Mouse (Mus musculus): ENCODE measurements at regions not wholly inside any gene's neighbourhood (a gene's known extent, or its start where the extent isn't known, plus 50 kb on each side); places are given as distances from the start of the nearest gene placed in this dataset.
A peak's percentile ranks its signal among the peaks of the same experiment; 100 is the strongest.

- Histone ChIP-seq H3K9me3 (replicated peaks; ENCODE audit: insufficient read depth, low read length) (no peaks in the 10 kb centered on the region), H3K9ac (ENCODE audit: control insufficient read depth, low read depth, low read length, poor library complexity, severe bottlenecking) (no peak overlapping the region), H3K27me3 (ENCODE audit: control insufficient read depth in 1 of 2, insufficient read depth in 2 of 2, low read length in 2 of 2) (no peaks in the 10 kb centered on the region), H3K36me3 (ENCODE audit: control insufficient read depth in 1 of 2, insufficient read depth in 2 of 2, low read length in 2 of 2) (peaks cover 0 to 11% of the 10 kb centered on the region in 2 experiments; a peak in 2 of 4 replicates), H3K4me3 (ENCODE audit: control insufficient read depth in 1 of 2, insufficient read depth in 1 of 2, low read depth in 2 of 2, low read length in 2 of 2) (no peak overlapping the region), H3K4me1 (ENCODE audit: control insufficient read depth in 1 of 2, insufficient read depth in 2 of 2, low read length in 2 of 2) (peaks cover 0 to 19% of the 10 kb centered on the region in 2 experiments), H3K79me2 (ENCODE audit: control insufficient read depth, insufficient read depth, low read length, poor library complexity) (no peaks in the 10 kb centered on the region), H3K27ac (ENCODE audit: control insufficient read depth, low read depth, low read length) (no peak overlapping the region)
- TF ChIP-seq GATA1 (IDR thresholded peaks at IDR 0.05; ENCODE audit: low read depth, low read length) (0 out of 2 replicates have a peak, but pooled peaks have one; percentile 7), ELF1 (IDR thresholded peaks at IDR 0.05; ENCODE audit: low read depth, low read length) (no peak), GABPA (IDR thresholded peaks at IDR 0.05; ENCODE audit: low read depth, low read length) (no peak), BHLHE40 (IDR thresholded peaks at IDR 0.05; ENCODE audit: borderline replicate concordance, low read depth, low read length) (no peak), NRF1 (IDR thresholded peaks at IDR 0.05; ENCODE audit: insufficient read depth, low read depth, low read length, poor library complexity, severe bottlenecking) (no peak), JUND (IDR thresholded peaks at IDR 0.05; ENCODE audit: low read depth, low read length) (no peak)
- DNase-seq (ENCODE audit: low read depth, low spot score): peak; percentile 64
Measured at GRCm38 (mm10) chr3:138613680-138614079, 87.7 kb downstream of the Eif4e start.

GRCm38 (mm10) chr3:138614899-138615298 lies 88.9 kb downstream of the Eif4e start:
- H3K36me3 ChIP-seq (ENCODE audit: control insufficient read depth in 1 of 2, insufficient read depth in 2 of 2, low read length in 2 of 2): peaks cover 0 to 11% of the 10 kb centered on the region in 2 experiments; a peak in 2 of 4 replicates

GRCm38 (mm10) chr3:138620263-138620662 lies 94.3 kb downstream of the Eif4e start:
- H3K9ac ChIP-seq (ENCODE audit: control insufficient read depth, low read depth, low read length, poor library complexity, severe bottlenecking): no peak overlapping the region

More at GRCm38 (mm10) chr3:138614899-138615298, 88.9 kb downstream of the Eif4e start:
- H3K27me3 ChIP-seq (ENCODE audit: control insufficient read depth in 1 of 2, insufficient read depth in 2 of 2, low read length in 2 of 2): no peaks in the 10 kb centered on the region
- no peak overlapping the region for H3K27ac ChIP-seq (ENCODE audit: control insufficient read depth, low read depth, low read length)
- TF ChIP-seq RAD21 (IDR thresholded peaks at IDR 0.05; ENCODE audit: low read depth, low read length) (peak; percentile 30), MAX (IDR thresholded peaks at IDR 0.05; ENCODE audit: low read length) (no peak), MYB (IDR thresholded peaks at IDR 0.05; ENCODE audit: low read depth, low read length) (no peak), ELF1 (IDR thresholded peaks at IDR 0.05; ENCODE audit: low read depth, low read length) (no peak), CTCF (IDR thresholded peaks at IDR 0.05 in 2 of 3, conservative IDR thresholded peaks at IDR 0.05 in 1 of 3; ENCODE audit: control insufficient read depth in 1 of 3, insufficient read depth in 1 of 3, low read depth in 2 of 3, low read length in 3 of 3, poor library complexity in 1 of 3, severe bottlenecking in 1 of 3) (peak in 2 of 3 experiments; percentile 9 to 31; a peak in 2 of 6 replicates)
- H3K79me2 ChIP-seq (ENCODE audit: control insufficient read depth, insufficient read depth, low read length, poor library complexity): no peaks in the 10 kb centered on the region
- peaks cover 0 to 19% of the 10 kb centered on the region in 2 experiments; a peak in 3 of 4 replicates for H3K4me1 ChIP-seq (ENCODE audit: control insufficient read depth in 1 of 2, insufficient read depth in 2 of 2, low read length in 2 of 2)
- no peaks in the 10 kb centered on the region for H3K9me3 ChIP-seq (replicated peaks; ENCODE audit: insufficient read depth, low read length)
- no peak for DNase-seq (ENCODE audit: low read depth, low spot score)
- H3K9ac ChIP-seq (ENCODE audit: control insufficient read depth, low read depth, low read length, poor library complexity, severe bottlenecking): no peak overlapping the region
- H3K4me3 ChIP-seq (ENCODE audit: control insufficient read depth in 1 of 2, insufficient read depth in 1 of 2, low read depth in 2 of 2, low read length in 2 of 2): no peak overlapping the region

More at GRCm38 (mm10) chr3:138620263-138620662, 94.3 kb downstream of the Eif4e start:
- TF ChIP-seq GATA1 (IDR thresholded peaks at IDR 0.05; ENCODE audit: low read depth, low read length) (0 out of 2 replicates have a peak, but pooled peaks have one; percentile 16), E2F4 (IDR thresholded peaks at IDR 0.05; ENCODE audit: borderline replicate concordance, low read depth, low read length) (no peak), POLR2AphosphoS5 (IDR thresholded peaks at IDR 0.05; ENCODE audit: borderline replicate concordance, low read depth, low read length) (no peak), CHD1 (IDR thresholded peaks at IDR 0.05; ENCODE audit: low read depth, low read length) (no peak), SMC3 (IDR thresholded peaks at IDR 0.05; ENCODE audit: low read depth, low read length) (peak; percentile 72), CTCF (IDR thresholded peaks at IDR 0.05 in 2 of 3, conservative IDR thresholded peaks at IDR 0.05 in 1 of 3; ENCODE audit: control insufficient read depth in 1 of 3, insufficient read depth in 1 of 3, low read depth in 2 of 3, low read length in 3 of 3, poor library complexity in 1 of 3, severe bottlenecking in 1 of 3) (peak; percentile 32 to 56 (median 36); a peak in 5 of 6 replicates), ZC3H11A (IDR thresholded peaks at IDR 0.05; ENCODE audit: low read depth, low read length) (peak; percentile 65), CHD2 (IDR thresholded peaks at IDR 0.05; ENCODE audit: low read length) (no peak), ELF1 (IDR thresholded peaks at IDR 0.05; ENCODE audit: low read depth, low read length) (no peak), RAD21 (IDR thresholded peaks at IDR 0.05; ENCODE audit: low read depth, low read length) (peak; percentile 53)
- Histone ChIP-seq H3K36me3 (ENCODE audit: control insufficient read depth in 1 of 2, insufficient read depth in 2 of 2, low read length in 2 of 2) (no peaks in the 10 kb centered on the region), H3K9me3 (replicated peaks; ENCODE audit: insufficient read depth, low read length) (no peaks in the 10 kb centered on the region), H3K4me3 (ENCODE audit: control insufficient read depth in 1 of 2, insufficient read depth in 1 of 2, low read depth in 2 of 2, low read length in 2 of 2) (no peak overlapping the region), H3K4me1 (ENCODE audit: control insufficient read depth in 1 of 2, insufficient read depth in 2 of 2, low read length in 2 of 2) (no peaks in the 10 kb centered on the region), H3K27me3 (ENCODE audit: control insufficient read depth in 1 of 2, insufficient read depth in 2 of 2, low read length in 2 of 2) (no peaks in the 10 kb centered on the region), H3K79me2 (ENCODE audit: control insufficient read depth, insufficient read depth, low read length, poor library complexity) (no peaks in the 10 kb centered on the region), H3K27ac (ENCODE audit: control insufficient read depth, low read depth, low read length) (no peak overlapping the region)
- DNase-seq (ENCODE audit: low read depth, low spot score): peak; percentile 47
